Mouse (Mus musculus) kidney, postnatal 25 days (tissue): ENCODE measurements at regions not wholly inside any gene's neighbourhood (a gene's known extent, or its start where the extent isn't known, plus 50 kb on each side); places are given as distances from the start of the nearest gene placed in this dataset.
A peak's percentile ranks its signal among the peaks of the same experiment; 100 is the strongest.

Source experiments
- DNase-seq, 2 experiments: peaks; one replicate each; pipeline ENCODE4 v3.0.0; 2021; ENCODE audit warnings: mixed read lengths in 2 of 2

DNA sequence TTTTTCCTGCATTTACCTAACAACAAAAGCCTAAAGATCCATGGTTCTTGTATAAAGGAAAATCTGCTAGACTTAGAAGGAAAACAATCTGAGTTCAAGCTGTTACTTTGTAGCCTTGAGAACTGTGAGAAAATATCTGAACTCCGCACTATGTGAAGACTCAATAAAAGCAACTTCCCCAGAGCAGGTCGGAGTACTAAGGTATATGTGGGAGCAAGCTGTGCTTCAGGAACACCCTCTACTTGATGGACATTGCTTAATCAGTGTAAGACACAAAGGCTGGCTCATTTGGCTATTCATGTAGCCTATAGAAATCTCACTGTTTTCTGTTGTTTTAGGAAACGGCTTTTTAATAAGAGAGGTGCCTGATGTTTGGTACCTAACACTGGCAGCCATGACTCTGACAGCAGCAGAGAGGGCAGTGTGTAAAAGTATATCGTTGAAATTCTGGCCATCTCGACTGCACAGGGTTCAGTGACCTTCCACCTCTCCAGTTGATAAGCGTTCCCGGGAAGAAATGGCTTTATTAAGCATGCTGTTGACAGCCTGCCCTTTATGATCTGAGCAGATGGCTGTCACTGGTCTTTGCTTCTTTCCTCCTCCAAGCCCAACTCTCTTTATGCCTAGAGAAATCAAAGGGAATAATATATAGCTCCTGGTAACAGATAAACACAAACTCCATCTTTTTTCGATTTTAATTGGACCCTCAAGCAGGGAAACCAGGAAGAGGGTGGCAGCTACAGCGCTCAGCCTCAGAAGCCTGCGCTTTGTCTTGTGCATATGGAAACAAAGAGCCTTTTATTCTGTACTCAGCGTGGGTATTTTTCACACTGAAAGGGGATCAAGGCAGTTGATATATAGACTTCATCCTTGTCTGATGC lies 443.7 kb upstream of the Sel1l start:
- DNase-seq: no peak

DNA sequence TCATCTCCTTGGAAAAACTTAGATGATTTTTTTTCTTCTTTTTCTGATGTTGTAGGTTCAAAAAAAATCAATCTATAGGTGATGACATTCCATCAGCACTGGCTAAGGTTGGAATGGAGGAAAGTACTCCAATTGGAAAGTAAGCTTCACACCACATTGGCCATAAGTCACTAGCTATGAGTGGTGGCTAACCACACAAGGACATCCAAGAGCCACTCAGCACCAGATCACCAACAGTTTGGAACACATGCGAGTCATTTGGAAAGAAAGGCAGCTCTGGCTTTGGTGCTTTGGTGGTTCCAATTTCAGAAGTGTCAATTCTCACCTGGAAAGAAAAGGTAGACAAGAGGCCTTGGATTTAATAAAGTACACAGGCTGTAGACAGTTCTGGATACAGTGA lies 442.5 kb upstream of the Sel1l start:
- DNase-seq: no peak

GRCm38 (mm10) chr12:92285511-92285910 lies 436.6 kb upstream of the Sel1l start:
- no peak for DNase-seq

GRCm38 (mm10) chr12:92280470-92280869 lies 431.5 kb upstream of the Sel1l start:
- DNase-seq: no peak

DNA sequence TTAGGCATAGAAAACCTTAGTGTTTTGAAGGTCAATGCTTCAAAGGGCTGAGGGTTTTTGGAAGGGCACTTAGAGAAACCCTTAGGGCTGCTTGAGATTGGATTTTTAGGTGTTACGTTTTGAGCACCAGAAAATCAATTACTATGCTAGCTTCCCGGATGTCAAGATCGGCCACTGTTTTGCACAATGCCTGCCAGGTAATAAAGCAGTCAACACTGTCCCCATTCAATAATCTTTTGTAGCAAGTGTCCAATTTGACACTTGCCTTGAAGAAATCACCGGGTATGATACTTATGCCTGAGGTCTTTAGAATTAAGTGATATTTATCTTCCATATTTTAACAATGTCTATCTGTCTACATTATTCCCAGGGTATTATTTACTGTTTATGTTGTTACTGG lies 403.0 kb upstream of the Sel1l start:
- DNase-seq: no peak

- no peak for DNase-seq
Observed at GRCm38 (mm10) chr12:92246790-92247451, 398.0 kb upstream of the Sel1l start.

GRCm38 (mm10) chr12:92239956-92240699 lies 391.2 kb upstream of the Sel1l start:
- DNase-seq: no peak

DNA sequence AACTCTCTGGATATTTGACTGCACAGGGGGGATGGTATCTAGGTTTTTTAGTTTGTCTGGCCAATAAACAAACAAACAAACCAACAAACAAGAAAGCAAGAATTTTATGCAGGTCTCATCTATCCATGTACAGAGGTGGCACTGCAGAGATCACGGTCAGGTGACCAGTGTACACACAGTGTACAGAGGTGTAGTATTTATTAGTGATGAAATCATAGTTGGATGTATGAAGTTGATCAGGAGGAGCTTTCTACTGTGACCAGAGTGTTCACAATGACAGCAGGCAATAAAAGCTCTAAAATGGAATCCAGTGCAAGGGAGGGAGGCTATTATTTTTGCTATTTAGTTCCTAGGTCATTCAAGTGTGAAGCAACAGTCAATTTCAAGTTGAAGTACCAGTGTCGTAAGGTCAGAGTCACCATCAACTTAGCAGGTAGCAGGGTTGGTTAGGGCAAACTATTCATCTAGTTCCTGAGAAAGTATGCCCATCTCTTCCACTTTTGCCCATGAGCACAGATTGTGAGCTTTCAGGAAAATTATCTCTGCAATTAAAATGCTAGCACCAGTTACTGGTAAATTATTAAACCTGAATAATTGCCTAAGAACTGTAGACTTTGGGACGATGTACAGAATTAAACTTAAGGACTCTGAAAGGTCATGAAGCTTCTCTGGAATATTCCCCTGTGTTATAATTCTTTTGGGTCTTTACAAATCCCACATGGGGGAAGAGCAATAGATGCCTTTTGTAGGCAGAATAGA lies 384.9 kb upstream of the Sel1l start:
- no peak for DNase-seq

- DNase-seq: no peak
Observed at GRCm38 (mm10) chr12:92228585-92228984, 379.6 kb upstream of the Sel1l start.

GRCm38 (mm10) chr12:92203351-92203750 lies 354.4 kb upstream of the Sel1l start:
- peak in 1 of 2 experiments; percentile 33 for DNase-seq

DNA sequence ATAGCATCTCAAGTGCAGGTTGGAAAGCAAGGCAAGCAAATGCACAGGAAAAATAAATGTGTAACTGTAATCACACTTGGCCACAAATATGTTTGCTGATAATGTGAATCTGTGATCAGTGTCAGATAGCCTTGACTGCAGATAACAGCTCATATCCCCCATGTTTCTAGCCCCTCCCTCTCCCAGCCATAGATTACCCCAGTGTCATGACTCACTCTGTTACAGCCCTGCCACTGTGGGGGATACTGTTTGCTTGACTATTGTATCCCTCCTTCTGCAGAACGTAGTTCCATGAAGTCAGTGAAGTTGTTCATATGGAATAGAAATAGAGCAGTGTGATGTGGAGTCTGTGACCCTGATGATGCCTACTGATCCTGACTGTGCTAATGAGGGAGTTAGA lies 351.6 kb upstream of the Sel1l start:
- no peak for DNase-seq

DNA sequence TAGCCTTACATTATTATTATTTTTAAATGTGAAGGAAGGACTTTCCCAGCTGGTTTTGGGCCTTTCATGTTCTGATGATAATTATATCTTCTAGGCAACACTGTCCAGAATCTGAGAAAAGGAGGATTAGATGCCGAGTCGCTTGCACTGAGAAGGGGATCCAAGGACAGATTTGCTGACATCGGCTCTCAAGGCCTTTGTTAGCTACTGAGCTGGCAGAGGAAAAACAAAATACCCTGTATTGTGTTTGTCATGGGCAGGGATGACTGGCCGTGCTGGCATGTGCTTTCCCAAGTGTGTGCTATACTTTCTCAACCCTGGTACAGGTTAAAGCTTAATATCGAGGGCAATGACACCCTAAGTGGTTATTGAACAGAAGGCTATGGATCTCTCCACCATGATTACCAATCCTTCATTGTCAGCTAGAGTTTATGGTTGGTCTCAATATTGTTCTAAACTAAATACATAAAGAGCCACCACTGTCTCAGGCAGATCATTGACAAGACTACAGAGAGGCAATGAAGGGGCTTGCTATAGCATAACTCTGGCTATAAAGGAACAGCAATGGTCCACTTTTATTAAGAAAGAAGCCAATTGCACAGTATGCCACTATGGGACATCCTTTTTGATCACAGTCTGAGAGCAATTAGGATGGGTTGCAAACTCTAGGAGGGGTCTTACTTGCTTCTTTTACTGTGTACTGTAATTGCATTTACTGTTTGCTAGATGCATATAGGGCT lies 350.0 kb upstream of the Sel1l start:
- no peak for DNase-seq

DNA sequence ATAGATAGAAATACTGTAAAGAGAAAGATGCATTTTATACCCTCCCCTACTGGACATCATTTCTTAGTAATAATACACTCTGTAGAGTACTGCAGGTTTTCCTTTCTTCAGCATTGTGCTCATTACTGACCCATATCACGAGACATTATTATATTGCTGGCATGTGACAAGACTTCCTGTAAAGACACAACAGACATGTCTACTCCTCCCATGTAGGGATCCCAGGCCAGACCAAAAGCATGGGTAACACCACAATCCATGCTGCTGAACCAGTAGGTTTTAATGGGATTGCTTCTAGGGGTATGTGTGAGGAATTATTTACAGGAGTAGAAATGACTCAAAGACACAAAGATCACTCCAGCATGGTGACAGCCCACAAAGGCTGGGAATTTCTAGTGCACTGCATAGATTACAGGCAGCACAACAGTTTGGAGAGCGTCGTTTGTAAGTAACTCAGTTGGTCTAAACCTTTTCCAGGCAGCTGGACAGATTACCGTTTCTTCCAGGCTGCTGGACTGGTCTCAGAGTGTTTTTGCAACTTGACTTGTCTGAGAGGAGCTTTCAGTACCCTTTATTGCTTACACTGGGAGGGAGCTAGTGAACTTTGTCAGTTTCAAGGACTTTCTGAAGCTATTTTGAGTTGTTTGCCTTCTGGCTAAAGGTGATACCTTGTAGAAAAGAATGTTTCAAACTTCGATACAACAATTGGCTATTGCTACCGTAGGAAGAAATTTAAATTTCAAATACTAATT lies 345.2 kb upstream of the Sel1l start:
- peak in 1 of 2 experiments; percentile 33 for DNase-seq

DNA sequence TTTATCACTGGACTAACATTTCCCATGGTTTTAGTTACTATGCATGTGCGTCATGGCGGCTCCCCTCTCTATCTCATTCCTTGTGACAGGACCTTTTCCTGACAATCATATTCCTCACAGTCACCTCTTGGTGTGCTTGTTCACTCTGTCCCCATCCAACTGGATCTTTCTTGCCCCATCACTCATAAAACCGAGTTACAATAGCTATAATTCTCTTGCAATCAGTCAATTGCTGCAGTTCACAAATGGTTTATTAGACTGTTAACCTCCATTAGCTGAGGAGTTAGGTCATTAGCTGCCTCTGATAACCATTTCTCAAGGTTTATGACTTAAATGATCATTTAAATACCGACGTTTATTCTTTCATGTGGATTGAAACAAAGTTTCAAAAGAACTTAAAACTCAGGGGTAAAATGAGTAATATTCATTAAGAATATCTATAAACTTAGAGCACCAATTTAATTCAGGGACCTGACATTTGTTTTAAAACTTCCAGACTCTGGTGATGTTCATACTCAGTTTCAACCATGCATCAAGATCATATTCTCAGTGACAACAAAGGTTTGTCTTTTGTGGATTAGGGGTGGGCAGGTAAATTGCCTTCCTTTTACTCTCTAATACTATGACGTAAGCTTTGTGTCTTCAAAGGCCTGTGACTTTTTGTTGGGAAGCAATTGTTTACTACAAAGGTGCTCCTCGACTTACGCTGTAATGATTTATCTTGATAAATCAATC lies 344.4 kb upstream of the Sel1l start:
- no peak for DNase-seq

GRCm38 (mm10) chr12:92189022-92189421 lies 340.1 kb upstream of the Sel1l start:
- DNase-seq: no peak

DNA sequence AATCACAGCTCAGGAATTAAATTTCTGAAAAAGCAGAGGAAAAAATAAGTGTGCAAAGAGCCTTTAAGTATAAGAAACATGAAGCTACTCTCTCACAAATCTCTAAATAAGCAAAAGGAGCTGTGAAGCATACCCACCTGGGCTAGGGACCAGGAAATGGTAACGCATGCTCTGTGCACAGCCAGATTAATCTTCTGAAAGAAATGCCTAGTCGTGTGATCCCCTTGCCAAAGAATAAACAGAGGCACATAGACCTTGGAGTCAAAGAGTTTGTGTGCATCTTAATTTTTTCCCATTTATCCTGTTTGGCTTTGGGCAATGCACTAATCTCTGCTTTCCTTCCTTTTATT lies 338.2 kb upstream of the Sel1l start:
- no peak for DNase-seq

DNA sequence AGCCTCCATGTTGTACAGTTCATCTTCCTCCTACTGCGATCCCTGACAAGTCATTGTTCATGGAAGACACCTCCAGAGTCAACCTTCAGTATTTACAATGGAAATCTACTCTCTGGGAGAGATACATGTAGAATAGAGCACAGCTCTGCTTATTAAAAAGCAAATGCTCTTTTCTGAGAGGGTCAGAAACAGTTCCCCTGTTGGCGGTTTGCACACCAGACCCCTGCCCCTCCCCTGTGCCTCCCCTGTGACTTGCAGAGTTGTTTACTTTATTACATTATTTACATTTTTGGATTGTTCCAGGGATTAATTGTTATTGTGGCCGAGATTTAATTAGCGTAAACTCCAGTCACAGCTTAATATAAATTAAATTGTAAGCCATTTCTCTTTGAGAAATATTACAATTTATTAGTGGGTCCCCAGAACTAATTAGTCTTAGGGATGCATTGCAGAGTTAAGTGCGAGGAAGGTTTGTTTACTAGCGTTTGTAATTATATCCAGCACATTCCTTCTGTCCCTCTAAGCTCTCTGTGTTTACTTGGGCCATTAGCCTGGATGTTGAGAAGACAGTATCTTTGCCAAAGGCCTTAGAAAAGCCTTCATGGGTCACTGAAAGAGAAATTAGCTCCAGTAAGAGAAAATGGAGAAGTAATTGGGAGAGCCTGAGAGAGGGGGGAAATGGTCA lies 337.6 kb upstream of the Sel1l start:
- no peak for DNase-seq

- no peak for DNase-seq
Observed at GRCm38 (mm10) chr12:92179292-92179691, 330.3 kb upstream of the Sel1l start.

DNA sequence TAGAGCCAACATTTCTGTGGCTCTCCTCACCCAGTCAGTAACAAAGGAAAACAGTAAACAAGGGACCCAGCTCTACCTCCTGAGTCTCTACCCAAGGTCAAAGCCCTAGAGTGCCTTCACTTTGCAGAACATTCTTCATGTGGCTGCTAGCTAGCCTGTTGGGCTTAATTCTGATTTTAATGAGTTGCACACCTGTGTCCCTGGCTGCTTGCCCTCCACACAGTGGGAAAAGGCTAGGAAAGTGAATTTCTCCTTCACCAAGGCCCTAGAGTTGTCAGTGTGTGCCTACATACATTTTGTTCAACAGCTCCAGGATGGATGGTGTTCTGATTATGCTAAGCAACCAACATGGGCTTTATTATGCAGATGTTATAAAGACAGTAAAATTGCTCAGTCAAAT lies 307.8 kb upstream of the Sel1l start:
- DNase-seq: peak; percentile 29 to 47

DNA sequence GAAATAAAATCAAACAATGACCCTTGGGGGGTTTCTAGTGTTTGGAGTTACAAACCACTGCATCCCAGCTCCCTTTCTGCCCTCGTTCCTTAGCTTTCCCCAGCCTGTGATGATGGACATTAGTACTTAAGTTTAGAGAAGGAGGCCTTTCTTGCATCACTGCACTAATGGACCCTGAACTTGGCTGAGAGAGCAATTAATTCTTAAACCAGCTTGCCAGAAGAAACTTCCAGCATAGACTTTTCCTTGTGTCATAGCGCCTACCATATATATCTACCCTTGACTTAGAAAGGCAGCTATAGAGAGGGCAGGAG lies 303.9 kb upstream of the Sel1l start:
- no peak for DNase-seq
